Mouse (Mus musculus) embryonic fibroblast, embryonic 13.5 days (primary cell): Measurements from ENCODE around the gene Smagp. TPM values are rescaled to one million over a fixed set of nuclear protein-coding genes. Genes with fewer than 3 reads are reported as not detected.

Experiments used
- H3K27ac ChIP-seq: 2 replicates; pipeline ENCODE4 v1.5.1; 2012; ENCODE audit warnings: low read length, control low read depth, inconsistent platforms; ENCODE audit not compliant: insufficient read depth
- H3K4me1 ChIP-seq: 2 replicates; pipeline ENCODE4 v1.6.1; 2011; ENCODE audit warnings: low read length; ENCODE audit not compliant: control insufficient read depth, insufficient read depth
- H3K4me3 ChIP-seq: 2 replicates; pipeline ENCODE4 v1.5.1; 2011; ENCODE audit warnings: mild to moderate bottlenecking, control low read depth, low read length; ENCODE audit not compliant: insufficient read depth
- CTCF ChIP-seq: IDR thresholded peaks from 2 replicates; pipeline ENCODE4 v1.5.1; 2011; ENCODE audit warnings: mild to moderate bottlenecking, control low read depth, low read length, moderate library complexity, borderline replicate concordance; ENCODE audit not compliant: insufficient read depth
- POLR2A ChIP-seq: IDR thresholded peaks from 2 replicates; pipeline ENCODE4 v1.6.1; 2011; ENCODE audit warnings: low read depth, mild to moderate bottlenecking, control low read depth, low read length, moderate library complexity
- polyA plus RNA-seq: library from polyadenylated mRNA; stranded (reverse); fragments of >200 nt; gene quantifications from 2 replicates; pipeline ENCODE4 v1.2.4, GENCODE M21; 2011; ENCODE audit warnings: low read depth; ENCODE audit not compliant: missing spikeins, insufficient read length

Gene Smagp
- polyA plus RNA-seq, 1 experiment = not detected

- Histone ChIP-seq H3K4me3 (peak within 1 kb of the TSS; percentile 46), H3K4me1 (no peaks in the 10 kb centered on the region), H3K27ac (no peak within 1 kb of the TSS)
- TF ChIP-seq POLR2A (no peak), CTCF (no peak)
Measured at GRCm38 (mm10) chr15:100599276-100600046, 37.3 kb downstream of the Smagp start, which contains the start of gene Pou6f1. Pou6f1 (minus strand) TSS chr15:100599984.

GRCm38 (mm10) chr15:100598883-100599275, 37.9 kb downstream of the Smagp start:
- Histone ChIP-seq H3K4me3 (peak overlapping the region; percentile 46), H3K27ac (no peak overlapping the region), H3K4me1 (no peaks in the 10 kb centered on the region)
- TF ChIP-seq POLR2A (peak; percentile 31; the same call in 1 of the 2 replicates), CTCF (no peak)

- H3K4me1 ChIP-seq = no peaks in the 10 kb centered on the region
- H3K27ac ChIP-seq = no peak overlapping the region
- peak overlapping the region; percentile 46; the same call in 1 of the 2 replicates for H3K4me3 ChIP-seq
- TF ChIP-seq CTCF (no peak), POLR2A (no peak)
Measured at GRCm38 (mm10) chr15:100598287-100598882, 38.4 kb downstream of the Smagp start.

- Histone ChIP-seq H3K4me3 (no peak overlapping the region), H3K4me1 (no peaks in the 10 kb centered on the region), H3K27ac (no peak overlapping the region)
- no peak for TF ChIP-seq CTCF
- TF ChIP-seq POLR2A = no peak
Measured at GRCm38 (mm10) chr15:100592817-100593216, 43.9 kb downstream of the Smagp start.

GRCm38 (mm10) chr15:100590436-100590835, 46.3 kb downstream of the Smagp start:
- no peaks in the 10 kb centered on the region for H3K4me1 ChIP-seq
- H3K4me3 ChIP-seq = no peak overlapping the region
- H3K27ac ChIP-seq = no peak overlapping the region
- TF ChIP-seq POLR2A (no peak), CTCF (no peak)

GRCm38 (mm10) chr15:100588297-100588696, 48.4 kb downstream of the Smagp start:
- Histone ChIP-seq H3K4me3 (no peak overlapping the region), H3K4me1 (no peaks in the 10 kb centered on the region), H3K27ac (no peak overlapping the region)
- TF ChIP-seq POLR2A (no peak), CTCF (no peak)

- H3K4me1 ChIP-seq = no peaks in the 10 kb centered on the region
- TF ChIP-seq CTCF (no peak), POLR2A (no peak)
- no peak overlapping the region for H3K4me3 ChIP-seq
- no peak overlapping the region for H3K27ac ChIP-seq
Measured at GRCm38 (mm10) chr15:100587166-100587565, 49.6 kb downstream of the Smagp start.

GRCm38 (mm10) chr15:100585931-100586330, 50.8 kb downstream of the Smagp start:
- H3K4me1 ChIP-seq = no peaks in the 10 kb centered on the region
- TF ChIP-seq POLR2A (no peak), CTCF (no peak)
- H3K4me3 ChIP-seq = no peak overlapping the region
- H3K27ac ChIP-seq = no peak overlapping the region

GRCm38 (mm10) chr15:100580108-100580507, 56.6 kb downstream of the Smagp start:
- Histone ChIP-seq H3K27ac (no peak overlapping the region), H3K4me3 (no peak overlapping the region), H3K4me1 (no peaks in the 10 kb centered on the region)
- TF ChIP-seq POLR2A (no peak), CTCF (no peak)

- Histone ChIP-seq H3K4me1 (no peaks in the 10 kb centered on the region), H3K27ac (no peak overlapping the region), H3K4me3 (no peak overlapping the region)
- no peak for TF ChIP-seq POLR2A
- no peak for TF ChIP-seq CTCF
Measured at GRCm38 (mm10) chr15:100577972-100578371, 58.8 kb downstream of the Smagp start.
